Mouse (Mus musculus): Measurements from ENCODE around the gene Ints11.
A peak's percentile ranks its signal among the peaks of the same experiment; 100 is the strongest.

Gene Ints11

GRCm38 (mm10) chr4:155848434-155849095 lies 20.8 kb upstream of the Ints11 start:
- no peak for DNase-seq (ENCODE audit: low spot score)

- no peak for DNase-seq (ENCODE audit: low spot score)
Measured at GRCm38 (mm10) chr4:155849391-155849790, 20.0 kb upstream of the Ints11 start.

GRCm38 (mm10) chr4:155849792-155850451 lies 19.4 kb upstream of the Ints11 start:
- DNase-seq (ENCODE audit: low spot score) = no peak

GRCm38 (mm10) chr4:155851368-155851767 lies 18.0 kb upstream of the Ints11 start:
- DNase-seq (ENCODE audit: low spot score) = no peak

- DNase-seq (ENCODE audit: low spot score) = no peak
Measured at GRCm38 (mm10) chr4:155851951-155852411, 17.4 kb upstream of the Ints11 start.

GRCm38 (mm10) chr4:155853421-155853820 lies 15.9 kb upstream of the Ints11 start:
- DNase-seq (ENCODE audit: low spot score) = no peak

- no peak for DNase-seq (ENCODE audit: low spot score)
Measured at GRCm38 (mm10) chr4:155854991-155855390, 14.4 kb upstream of the Ints11 start.

- DNase-seq (ENCODE audit: low spot score) = no peak
Measured at GRCm38 (mm10) chr4:155856071-155856470, 13.3 kb upstream of the Ints11 start.

GRCm38 (mm10) chr4:155856881-155857280 lies 12.5 kb upstream of the Ints11 start:
- no peak for DNase-seq (ENCODE audit: low spot score)

GRCm38 (mm10) chr4:155859318-155859717 lies 10.0 kb upstream of the Ints11 start:
- peak; percentile 90 for DNase-seq (ENCODE audit: low spot score)

GRCm38 (mm10) chr4:155861787-155862186 lies 7.6 kb upstream of the Ints11 start:
- DNase-seq (ENCODE audit: low spot score) = no peak

GRCm38 (mm10) chr4:155863001-155863400 lies 6.3 kb upstream of the Ints11 start, which contains the start of gene Tas1r3:
Tas1r3 (minus strand) TSS chr4:155863362.
- DNase-seq (ENCODE audit: low spot score) = no peak

GRCm38 (mm10) chr4:155868614-155869298 lies 590 bp upstream of the Ints11 start:
- DNase-seq (ENCODE audit: low spot score) = no peak

- no peak for DNase-seq (ENCODE audit: low spot score)
Measured at GRCm38 (mm10) chr4:155871404-155871803, 2.1 kb downstream of the Ints11 start.

GRCm38 (mm10) chr4:155883587-155883986 lies 14.2 kb downstream of the Ints11 start:
- no peak for DNase-seq (ENCODE audit: low spot score)

- no peak for DNase-seq (ENCODE audit: low spot score)
Measured at GRCm38 (mm10) chr4:155886330-155886729, 17.0 kb downstream of the Ints11 start.

- no peak for DNase-seq (ENCODE audit: low spot score)
Measured at GRCm38 (mm10) chr4:155887674-155888073, 18.3 kb downstream of the Ints11 start.

GRCm38 (mm10) chr4:155888181-155888580 lies 18.8 kb downstream of the Ints11 start:
- DNase-seq (ENCODE audit: low spot score) = peak; percentile 36

GRCm38 (mm10) chr4:155889316-155889715 lies 20.0 kb downstream of the Ints11 start:
- peak; percentile 37 for DNase-seq (ENCODE audit: low spot score)

GRCm38 (mm10) chr4:155891011-155891471 lies 21.7 kb downstream of the Ints11 start:
- DNase-seq (ENCODE audit: low spot score) = peak; percentile 57

GRCm38 (mm10) chr4:155891551-155892001 lies 22.2 kb downstream of the Ints11 start, which contains the start of the genes Pusl1 and Acap3:
Pusl1 (minus strand) TSS chr4:155891781.
Acap3 (plus strand) TSS chr4:155891822.
- peak; percentile 99 for DNase-seq (ENCODE audit: low spot score)

GRCm38 (mm10) chr4:155892017-155892416 lies 22.7 kb downstream of the Ints11 start:
- peak; percentile 90 for DNase-seq (ENCODE audit: low spot score)
